Mouse (Mus musculus) layer of hippocampus, postnatal 14 days (tissue): ENCODE measurements around the gene Ccdc82. TPM values are rescaled to one million over a fixed set of nuclear protein-coding genes. Genes with fewer than 3 reads are reported as not detected.

Source experiments
- DNase-seq, 2 experiments: peaks; one replicate each; pipeline ENCODE4 v3.0.0; 2021 to 2022; ENCODE audit warnings: low spot score in 2 of 2, mixed read lengths in 1 of 2
- total RNA-seq, 2 experiments: library from RNA; stranded (reverse); gene quantifications; 2 replicates each; pipeline ENCODE4 v1.2.3; 2021

The Ccdc82 gene
- total RNA-seq, 2 experiments from 2014 or later, result 9.3 to 9.6 TPM

DNA sequence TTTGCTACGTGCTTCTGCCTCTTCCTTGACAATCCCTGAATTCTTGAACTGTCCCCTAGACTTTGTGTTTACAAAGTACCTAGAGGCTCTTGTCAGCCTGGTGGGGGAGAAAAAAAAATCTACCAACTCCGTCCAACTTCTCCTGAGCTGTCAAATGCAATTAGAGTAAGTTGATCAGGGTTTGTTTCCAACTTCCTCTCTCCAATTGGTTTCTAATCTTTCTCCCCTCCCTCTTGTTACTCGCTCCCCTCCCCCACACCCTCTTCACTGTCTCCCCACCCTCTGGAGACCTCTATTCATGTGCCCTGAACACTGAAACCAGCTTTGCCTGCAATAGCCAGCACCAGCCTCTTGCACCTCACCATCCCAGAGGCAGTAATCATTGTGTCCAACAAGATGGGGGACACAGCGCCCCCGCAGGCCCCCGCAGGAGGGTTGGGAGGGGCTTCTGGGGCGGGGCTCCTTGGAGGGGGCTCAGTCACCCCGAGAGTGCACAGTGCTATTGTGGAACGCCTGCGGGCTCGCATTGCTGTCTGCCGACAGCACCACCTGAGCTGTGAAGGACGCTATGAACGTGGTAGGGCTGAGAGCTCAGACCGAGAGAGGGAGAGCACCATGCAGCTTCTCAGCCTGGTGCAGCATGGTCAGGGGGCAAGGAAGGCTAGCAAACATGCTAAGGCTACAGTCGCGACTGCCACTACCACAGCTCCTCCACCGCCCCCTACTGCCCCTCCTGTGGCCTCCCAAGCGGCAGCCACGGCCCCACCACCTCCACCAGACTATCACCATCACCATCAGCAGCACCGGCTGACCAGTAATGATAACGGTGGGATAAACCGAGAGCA is 51.1 kb downstream of the Ccdc82 start, which contains the start of gene Maml2:
Maml2 (plus strand) TSS at position 290 of the 845 bp plus-strand sequence.
- peak; percentile 67 to 68 for DNase-seq

DNA sequence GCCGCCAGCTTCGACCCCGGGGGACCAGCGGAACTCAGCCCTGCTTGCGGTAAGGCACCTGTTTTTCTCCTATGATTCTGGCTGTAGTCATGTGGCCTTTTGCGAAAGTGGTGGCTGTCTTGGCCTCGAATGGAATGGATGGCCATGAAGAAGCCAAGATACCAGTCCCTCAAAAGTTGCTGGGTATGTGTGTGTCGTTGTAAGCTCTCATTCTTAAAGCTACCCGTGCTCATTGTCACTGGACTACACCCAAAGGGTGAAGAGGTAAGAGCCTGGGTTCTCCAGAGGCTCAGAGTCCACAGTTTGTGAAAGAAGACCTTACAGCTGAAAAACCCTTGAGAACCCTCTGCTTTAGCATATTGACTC is 51.7 kb downstream of the Ccdc82 start:
- no peak for DNase-seq

DNA sequence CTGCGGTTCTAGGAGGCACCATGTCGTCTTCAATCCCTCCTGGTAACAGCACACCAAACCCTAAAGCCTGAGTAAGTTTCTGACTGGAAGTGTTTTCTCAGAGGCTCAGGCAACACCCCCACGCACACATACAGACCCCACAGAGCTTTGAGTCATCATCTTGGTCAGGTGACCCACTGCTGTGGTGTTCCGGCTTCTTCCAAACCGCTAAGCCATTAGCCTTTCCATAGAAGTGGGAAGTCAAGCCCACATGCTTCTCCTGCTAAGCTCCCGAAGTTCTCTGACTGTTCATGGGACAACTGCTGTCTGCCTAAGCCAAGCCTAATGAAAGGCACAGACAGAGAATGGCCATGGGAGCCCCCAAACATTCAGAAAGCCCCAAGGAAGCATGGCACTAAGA is 52.4 kb downstream of the Ccdc82 start:
- DNase-seq, result no peak

DNA sequence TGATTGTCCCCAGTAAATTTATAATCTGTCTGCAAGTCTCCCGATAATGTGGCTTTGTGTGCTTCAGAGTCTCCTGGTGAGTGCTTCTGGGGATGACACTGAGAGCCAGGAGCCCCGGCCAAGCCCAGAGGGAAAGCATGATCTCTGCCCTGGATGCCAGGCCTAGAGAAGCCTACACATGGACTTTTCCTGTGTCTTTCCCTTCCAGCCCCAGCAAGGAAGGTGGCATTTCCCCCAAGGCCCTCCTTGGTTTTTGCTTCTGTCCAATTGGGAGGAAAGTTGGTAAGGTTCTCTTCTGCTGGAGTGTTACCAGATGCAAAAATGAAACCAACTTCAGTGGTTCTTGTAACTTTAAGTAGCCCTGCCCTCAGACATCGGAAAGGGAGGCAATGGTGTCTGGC is 53.3 kb downstream of the Ccdc82 start:
- no peak for DNase-seq

DNA sequence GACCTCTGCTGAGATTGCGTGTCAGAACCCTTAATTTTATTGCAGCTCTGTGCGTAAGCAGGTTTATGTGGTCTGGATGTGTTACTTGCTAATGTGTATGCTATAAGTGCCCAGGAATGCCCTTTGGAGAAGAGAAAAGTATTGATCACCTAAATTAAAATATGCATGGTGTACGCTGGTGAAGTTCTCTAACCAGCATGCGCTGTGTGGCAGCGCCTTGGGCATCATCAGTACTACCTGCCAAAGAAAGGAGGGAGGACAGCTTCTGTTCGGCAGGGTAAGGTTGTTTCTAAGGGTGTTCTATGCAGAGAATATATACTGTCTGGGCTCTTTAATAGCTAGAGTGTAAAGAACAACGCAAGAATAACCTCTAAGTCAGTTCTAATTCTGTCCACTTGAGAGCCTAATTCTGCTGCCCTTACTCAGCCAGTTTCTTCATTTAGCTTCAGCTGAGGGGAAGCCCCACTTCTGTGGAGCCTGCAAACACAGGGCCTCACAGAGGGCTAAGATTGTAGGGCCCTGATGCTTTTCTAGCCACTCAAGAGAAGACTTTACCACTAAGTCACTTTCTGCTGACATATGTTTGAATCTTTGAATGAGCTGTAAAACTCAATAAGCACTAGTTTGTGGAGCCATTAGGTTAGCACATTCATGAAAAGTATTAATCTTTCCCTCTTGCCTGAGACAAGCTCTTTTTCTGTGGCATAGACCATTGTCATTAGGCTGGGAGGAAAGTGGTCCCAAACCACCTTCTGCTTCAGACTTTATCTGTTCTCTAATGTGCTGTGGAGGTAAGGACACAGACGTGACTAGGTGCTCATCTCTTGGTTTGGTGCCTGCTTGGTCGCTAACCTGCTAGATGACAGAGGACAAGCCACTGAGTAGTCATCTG is 54.4 kb downstream of the Ccdc82 start:
- no peak for DNase-seq

DNA sequence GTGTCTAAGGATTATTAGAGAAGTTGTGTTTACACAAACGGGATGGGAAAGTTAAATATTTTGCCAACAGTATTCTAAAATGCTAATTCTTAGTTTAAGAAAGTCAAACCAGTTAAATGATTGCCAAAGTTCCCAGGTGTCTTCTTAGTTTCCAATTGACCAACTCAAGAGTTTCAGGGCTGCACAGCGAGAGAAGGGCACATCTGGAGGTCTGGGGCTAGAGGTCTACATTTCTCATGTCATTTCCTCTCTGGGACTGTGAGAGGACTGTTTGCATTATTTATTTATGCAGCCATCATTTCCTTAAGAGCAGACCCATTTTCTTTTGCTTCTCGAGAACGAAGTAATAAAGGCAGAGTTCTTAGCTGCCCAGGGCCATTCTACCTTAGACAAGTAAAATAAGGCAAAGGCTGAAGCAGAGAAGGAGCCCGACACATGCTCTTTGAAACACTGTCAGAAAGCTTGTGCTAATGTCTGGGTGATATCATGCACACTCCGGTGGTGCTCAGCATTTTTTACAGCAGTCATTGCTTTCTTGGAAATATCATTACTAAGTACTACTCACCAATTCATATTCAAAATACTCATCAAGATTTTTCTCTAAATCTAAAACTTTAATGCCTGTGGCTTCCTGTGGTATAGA is 55.5 kb downstream of the Ccdc82 start:
- no peak for DNase-seq

DNA sequence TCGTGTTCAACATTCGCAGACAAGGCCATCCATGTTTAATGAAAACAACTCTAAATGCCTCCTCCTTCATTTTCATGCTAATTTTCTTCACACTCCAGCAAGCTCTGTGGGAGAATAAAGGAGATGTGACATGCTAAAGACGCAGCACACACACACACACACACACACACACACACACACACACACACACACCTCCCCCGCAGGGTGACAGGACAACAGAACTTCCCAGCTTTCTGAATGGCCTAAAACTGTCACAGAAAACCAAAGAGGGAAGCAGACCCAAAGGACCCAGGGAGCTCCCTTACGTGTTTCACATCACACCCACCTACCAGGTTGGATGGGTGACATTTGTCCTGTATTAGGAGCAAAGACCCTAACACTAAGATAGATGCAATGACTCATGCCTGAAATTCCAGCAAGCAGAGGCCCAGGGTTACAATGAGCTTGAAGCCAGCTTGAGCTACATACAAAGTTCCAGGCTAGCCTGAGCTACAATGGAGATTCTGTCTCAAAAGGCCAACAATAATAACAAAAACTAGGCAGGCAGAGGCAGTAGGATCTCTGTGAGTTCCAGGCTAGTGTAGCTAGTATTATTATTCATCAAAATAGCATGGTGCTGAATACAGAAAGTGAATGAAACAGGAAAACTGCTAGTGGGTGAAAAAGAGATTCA is 56.5 kb downstream of the Ccdc82 start:
- no peak for DNase-seq

DNA sequence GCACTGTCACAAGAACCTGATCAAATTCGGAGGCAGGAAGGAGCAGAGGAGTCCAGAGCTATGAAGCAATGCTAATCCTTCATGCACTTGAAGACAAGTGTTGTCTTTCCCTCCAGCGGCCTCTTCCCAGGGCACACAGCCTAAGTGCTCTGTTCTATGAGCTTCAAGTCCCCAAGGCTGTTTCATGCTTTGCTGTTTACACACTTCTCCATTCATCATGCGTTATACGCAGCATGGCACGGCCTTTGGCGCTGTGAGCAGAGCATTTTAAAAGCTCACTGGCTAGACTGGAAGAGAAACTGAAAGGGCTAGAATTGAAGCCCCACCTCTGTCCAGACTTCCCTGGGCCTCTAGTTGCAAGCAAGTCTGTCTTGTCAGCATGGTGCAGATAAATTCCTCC is 57.2 kb downstream of the Ccdc82 start:
- no peak for DNase-seq

DNA sequence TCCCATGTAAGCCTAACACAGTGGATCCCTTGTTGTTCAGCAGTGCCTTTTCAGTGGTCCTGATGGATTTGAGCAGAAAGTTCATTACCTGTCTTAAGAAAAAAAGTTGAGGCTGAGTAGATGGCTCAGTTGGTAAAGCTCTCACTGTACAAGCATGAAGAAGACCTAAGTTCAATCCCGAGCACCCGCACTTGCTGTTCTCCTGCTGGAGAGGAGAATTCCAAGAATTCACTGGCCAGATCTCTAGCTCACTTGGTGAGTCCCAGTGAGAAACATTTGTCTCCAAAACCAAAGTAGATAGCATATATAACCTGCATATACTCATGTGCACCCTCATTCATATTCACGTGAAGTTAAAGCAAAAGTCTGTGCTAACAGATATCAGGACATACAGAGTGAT is 59.7 kb downstream of the Ccdc82 start:
- no peak for DNase-seq

DNA sequence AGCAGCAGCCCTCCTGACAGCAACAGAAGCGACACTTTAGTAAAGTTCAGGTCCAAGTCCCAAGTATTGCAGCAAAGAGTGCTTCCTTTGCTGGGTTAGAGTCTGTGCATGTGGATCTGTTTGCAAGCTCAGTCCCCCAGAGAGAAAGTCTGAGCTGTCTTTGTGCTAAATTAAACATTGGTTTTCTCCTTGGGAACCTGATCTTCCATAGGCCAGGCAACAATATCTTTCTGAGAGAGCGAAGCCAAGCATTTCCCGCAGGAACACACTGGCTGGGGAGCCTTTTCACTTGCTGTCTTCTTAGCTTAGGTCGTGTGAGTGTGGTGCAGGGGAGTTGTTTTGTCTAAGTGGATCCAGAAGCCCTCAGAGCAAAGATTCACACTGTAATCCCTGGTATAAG is 60.5 kb downstream of the Ccdc82 start:
- DNase-seq, result no peak

DNA sequence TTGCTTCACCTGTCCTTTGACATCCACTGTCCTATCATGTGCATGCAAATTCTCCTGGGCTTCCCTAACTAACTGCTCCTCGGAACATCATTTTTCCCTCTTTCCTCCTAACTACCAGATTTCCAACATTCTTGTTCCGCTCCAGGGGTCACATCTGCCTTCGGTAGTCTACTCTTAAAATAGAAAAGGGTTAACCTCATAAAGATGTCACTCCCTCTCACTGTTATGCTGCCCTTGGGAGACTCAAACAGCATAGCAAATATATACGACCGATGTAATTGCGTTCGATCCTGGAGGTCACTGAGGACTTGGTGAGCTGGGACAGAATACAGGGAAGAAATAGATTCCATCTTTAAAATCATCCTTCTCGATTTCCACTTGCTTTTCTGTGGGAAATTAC is 62.0 kb downstream of the Ccdc82 start:
- DNase-seq, result no peak

DNA sequence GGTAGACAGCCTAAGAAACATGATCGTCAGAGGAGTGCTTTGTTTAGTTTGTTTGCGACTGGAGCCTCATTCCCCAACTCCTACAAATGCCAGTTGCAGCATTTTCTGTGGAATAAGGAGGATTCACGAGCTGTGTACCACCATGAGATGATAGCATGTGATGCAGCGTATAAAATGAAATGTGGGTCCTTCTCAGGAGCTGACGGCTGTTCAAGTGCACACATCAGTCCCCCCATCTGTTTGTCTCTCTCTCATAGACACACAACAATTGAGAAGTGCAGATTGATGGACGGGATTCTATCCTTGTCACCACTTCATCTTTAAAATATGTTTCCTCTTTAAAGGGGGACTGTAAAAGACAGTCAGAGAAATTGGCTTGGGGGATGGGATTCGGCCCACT is 63.1 kb downstream of the Ccdc82 start:
- no peak for DNase-seq

DNA sequence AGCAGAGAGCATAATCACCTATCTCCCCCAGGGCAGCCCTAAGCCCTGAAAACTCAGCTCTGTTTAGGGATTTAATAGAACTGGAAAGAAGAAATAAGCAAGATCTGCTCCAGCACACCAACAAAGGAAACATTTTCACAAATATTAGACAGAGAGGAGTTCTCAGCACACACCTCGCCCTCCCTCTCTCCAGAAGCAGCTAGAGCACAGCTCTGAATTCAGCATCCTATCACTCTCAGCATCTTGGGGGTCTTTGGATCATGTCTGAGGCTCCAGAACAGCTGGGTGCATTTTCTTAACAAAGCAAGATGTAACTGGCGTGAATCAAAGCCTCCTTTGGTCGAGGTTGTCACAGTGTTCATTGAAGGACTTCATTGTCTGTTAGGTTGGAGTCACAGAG is 63.5 kb downstream of the Ccdc82 start:
- no peak for DNase-seq

DNA sequence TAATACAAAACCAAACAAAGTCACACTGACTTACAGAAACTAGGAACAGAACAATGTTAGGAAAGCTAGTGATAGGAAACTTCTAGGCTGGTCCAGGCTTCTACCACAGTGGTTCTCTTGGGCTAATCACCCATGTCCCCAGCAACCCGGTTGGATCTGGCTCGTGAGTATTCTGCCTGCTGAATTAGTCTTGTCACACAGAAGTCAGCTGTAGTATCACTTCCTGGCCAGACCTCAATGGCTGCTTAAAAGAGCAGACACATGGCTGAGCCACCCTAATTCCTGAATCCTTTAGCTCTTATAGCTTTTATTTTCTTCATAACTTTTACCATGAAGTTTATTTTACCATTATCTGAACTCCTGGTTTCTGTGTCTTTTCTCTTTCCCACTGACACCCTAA is 64.3 kb downstream of the Ccdc82 start:
- no peak for DNase-seq

DNA sequence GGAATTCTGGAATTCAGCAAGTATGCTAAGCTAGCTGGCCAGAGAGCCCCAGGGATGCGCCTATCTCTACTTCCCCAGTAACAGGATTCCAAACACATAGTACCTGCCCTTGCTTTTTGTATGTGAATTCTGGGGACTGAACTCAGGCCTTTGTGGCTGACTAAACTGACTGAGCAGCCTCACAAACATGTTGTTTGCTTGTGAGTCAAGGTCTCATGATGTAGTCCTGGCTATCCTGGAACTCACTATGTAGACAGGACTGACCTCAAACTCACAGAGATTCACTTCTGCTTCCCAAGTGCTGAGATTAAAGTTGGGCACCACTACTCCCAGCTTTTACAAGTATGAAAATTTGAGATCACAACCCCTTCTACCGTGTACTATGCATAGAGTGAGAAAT is 67.2 kb downstream of the Ccdc82 start:
- DNase-seq, result no peak

DNA sequence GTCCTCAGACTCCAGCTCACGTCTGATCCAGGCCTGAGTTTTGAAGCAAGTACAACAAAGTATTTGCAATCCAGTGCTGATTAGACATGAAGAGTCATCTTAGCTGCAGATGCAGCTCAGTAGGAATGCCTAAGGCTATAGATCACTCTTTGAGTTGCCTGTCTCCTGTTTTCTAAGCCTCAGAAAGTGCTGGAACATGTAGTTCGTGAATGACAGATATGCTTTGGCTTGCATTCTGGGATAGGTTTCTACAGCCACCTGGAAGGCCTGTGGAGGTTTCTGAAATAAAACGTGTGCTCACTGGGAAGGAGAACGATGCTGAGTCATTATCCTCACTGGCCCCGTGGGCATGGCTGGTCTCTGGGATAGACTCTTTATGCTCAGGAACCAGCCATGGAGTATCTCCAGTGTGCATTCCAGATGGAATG is 67.8 kb downstream of the Ccdc82 start:
- no peak for DNase-seq

DNA sequence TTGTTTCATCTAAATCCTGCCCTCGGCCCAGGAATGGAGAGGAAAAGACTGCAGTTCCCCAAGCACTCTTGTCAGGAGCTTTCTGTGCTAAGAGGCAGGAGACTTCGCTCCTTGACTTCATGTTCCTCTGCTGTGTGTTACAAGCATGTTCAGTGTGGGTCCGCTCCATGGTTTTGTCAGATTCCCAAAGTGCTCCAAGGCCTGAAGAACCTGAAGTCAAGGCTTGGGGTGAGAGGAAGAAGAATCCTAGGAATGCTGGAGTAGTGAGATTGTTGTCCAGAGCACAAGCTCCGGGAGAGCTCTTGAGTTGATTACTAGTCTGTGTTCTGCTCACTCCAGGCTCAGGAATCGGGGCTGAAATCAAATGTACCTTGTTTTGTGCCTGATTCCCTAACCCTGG is 68.6 kb downstream of the Ccdc82 start:
- DNase-seq, result no peak

DNA sequence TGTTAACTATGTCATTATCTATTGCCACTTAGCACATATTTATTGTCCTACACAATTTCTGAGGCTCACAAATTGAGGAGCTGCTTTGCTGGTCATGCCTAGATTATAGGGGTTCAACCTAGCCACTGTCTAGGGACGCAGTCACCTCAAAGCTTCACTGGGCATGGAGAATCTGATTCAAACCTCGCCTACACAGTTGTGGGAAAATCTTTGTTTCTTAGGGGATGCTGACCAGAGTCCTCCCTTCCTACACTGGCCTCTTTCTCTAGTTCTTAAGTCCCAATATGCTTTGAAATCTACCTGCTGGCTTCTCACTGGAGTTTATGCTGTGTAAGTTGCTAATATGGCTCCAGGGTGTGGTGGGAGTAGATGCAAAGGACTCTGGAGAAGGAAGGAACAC is 72.8 kb downstream of the Ccdc82 start:
- no peak for DNase-seq

DNA sequence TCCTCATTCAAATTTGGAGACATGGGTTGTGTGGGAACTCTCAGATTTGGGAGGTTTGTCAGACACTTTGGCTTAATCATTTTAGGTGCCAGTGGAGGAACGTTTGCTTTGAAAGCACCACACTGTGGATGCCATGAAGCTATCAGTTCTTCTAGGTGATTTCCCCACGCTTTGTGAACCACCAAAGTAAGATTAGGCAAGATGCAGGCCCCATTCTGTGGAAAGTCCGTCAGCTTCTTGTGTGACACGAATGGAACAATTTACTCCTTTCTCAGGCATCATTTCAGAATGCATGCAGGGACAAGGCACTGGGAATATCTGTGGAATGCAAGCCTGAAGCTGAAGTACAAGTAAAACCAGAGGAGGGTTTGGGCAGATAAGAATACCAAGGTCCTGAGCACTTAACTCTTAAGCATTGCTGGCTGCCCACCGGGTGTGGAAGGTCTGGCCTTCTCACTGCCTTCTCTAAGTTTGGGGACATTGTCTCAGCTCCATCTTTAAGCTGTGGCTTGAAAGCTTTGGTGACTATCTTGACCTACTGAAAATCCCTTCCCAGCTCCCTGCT is 74.1 kb downstream of the Ccdc82 start:
- no peak for DNase-seq

DNA sequence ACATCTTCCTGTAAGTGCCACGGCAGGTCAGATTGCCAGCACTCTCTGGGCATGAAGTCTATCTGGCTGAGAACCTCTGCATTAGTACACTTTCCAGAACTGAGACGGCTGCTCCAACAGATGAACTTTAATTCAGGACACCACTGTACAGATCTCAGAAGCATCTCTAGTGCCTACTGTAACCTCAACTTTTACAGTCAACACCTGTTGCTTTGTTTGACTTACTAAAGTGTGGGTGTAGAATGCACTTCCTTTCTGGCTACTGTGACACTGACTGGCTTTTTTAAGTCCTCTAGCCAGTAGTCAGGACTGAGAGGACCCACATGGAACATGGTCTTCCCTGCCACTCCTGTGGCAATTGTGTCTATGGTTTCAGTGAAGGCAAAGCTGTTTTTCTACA is 76.3 kb downstream of the Ccdc82 start:
- no peak for DNase-seq

DNA sequence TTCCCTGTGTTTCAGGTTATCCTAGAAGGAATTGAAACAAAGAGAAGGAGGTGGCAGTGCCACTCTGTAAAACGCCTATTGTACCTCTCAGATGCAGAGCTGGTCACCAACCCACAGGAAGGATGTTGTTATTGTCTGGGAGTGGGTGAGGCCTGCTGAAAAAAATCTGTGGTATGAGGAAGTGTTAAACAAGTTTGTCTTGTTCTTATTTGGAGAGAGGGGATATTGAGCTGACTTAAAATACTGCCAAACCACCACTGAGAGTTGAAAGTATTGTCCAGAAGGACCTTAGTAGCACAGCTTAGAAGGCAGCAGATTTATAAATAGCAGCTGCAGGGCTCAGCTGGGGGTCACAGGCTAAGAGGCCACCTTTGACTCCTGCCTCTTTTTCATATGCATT is 76.9 kb downstream of the Ccdc82 start:
- DNase-seq, result no peak
